Mouse (Mus musculus) hindbrain, embryonic 11.5 days (tissue): Measurements from ENCODE around the gene Selenos. TPM values are rescaled to one million over a fixed set of nuclear protein-coding genes. Genes with fewer than 3 reads are reported as not detected.

Experiments used
- ATAC-seq: fragments of 200-750 bp; cut with Nextera tagmentation; 2 replicates; pipeline ENCODE4 v1.8.0; 2017; ENCODE audit warnings: mild to moderate bottlenecking, moderate TSS enrichment, moderate library complexity; ENCODE audit not compliant: low FRiP score
- DNase-seq: peaks from one replicate; pipeline ENCODE4 v3.0.0-alpha.2; 2015; ENCODE audit warnings: low spot score
- H3K27ac ChIP-seq: fragments of 300-500 bp; sonication (generic); 2 replicates; pipeline ENCODE4 v1.5.1; 2014; ENCODE audit warnings: mild to moderate bottlenecking, low read depth, low read length
- H3K27me3 ChIP-seq: fragments of 300-500 bp; sonication (generic); 2 replicates; pipeline ENCODE4 v1.6.1; 2014; ENCODE audit warnings: mild to moderate bottlenecking, low read length, moderate library complexity, mixed read lengths; ENCODE audit not compliant: control insufficient read depth, insufficient read depth
- H3K36me3 ChIP-seq: fragments of 300-500 bp; sonication (generic); 2 replicates; pipeline ENCODE4 v1.6.1; 2014; ENCODE audit warnings: mild to moderate bottlenecking, low read length, moderate library complexity, mixed read lengths; ENCODE audit not compliant: control insufficient read depth, insufficient read depth
- H3K4me1 ChIP-seq: fragments of 300-500 bp; sonication (generic); replicated peaks from 2 replicates; pipeline ENCODE4 v1.6.1; 2014; ENCODE audit warnings: low read length, mixed read lengths; ENCODE audit not compliant: control insufficient read depth, insufficient read depth
- H3K4me2 ChIP-seq: fragments of 300-500 bp; sonication (generic); replicated peaks from 2 replicates; pipeline ENCODE4 v1.6.1; 2014; ENCODE audit warnings: mild to moderate bottlenecking, low read depth, low read length
- H3K4me3 ChIP-seq: fragments of 300-500 bp; sonication (generic); 2 replicates; pipeline ENCODE4 v1.5.1; 2014; ENCODE audit warnings: low read depth, low read length
- H3K9ac ChIP-seq: fragments of 300-500 bp; sonication (generic); 2 replicates; pipeline ENCODE4 v1.6.1; 2014; ENCODE audit warnings: low read depth, low read length
- H3K9me3 ChIP-seq: fragments of 300-500 bp; sonication (generic); 2 replicates; pipeline ENCODE4 v1.6.1; 2016; ENCODE audit warnings: low read length; ENCODE audit not compliant: control insufficient read depth
- WGBS: fragments of 180-500 bp; shearing (Covaris S2); extraction: QIAGEN DNeasy Blood & Tissue Kit; methylation state at CpG from one replicate; pipeline ENCODE4 v1.1.7; 2014; 5-methylcytosine and 5-hydroxymethylcytosine counted together
- polyA plus RNA-seq: library from polyadenylated mRNA; unstranded; fragments of >200 nt; fragmentation: Nextera tagmentation; extraction: Ambion mirVana; gene quantifications from 2 replicates; pipeline ENCODE4 v1.2.1, GENCODE M21; 2014

Gene Selenos
- polyA plus RNA-seq, 1 experiment from 2014 or later, result 88.2 TPM

DNA sequence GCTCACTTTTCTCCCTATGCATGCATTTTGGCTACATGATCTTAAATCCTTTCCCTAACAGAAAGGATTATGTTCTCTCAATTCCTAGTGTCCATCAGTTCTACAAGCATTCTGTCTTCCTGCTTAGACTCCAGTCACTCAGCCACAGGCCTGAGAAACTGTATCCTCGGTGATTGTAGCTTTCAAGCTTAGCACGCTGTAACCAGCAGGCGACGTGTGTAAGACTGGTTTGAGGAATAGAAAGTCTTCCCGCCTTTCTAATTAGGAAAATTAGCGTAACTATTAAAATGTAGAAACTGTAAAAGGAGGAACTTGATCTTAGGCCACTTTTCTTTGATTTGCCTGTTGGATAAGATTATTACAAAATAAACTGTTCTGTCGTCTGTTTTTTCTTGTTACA, 39.3 kb downstream of the Selenos start:
- Histone ChIP-seq H3K4me3 (no peak overlapping the region), H3K36me3 (no peaks in the 10 kb centered on the region), H3K9me3 (no peaks in the 10 kb centered on the region), H3K9ac (no peak overlapping the region), H3K27ac (no peak overlapping the region), H3K27me3 (no peaks in the 10 kb centered on the region), H3K4me1 (no peaks in the 10 kb centered on the region), H3K4me2 (no peak overlapping the region)
- WGBS, result 84% methylated on average over 7 of the region's 7 CpGs
- DNase-seq (no peak), ATAC-seq (no peak)

DNA sequence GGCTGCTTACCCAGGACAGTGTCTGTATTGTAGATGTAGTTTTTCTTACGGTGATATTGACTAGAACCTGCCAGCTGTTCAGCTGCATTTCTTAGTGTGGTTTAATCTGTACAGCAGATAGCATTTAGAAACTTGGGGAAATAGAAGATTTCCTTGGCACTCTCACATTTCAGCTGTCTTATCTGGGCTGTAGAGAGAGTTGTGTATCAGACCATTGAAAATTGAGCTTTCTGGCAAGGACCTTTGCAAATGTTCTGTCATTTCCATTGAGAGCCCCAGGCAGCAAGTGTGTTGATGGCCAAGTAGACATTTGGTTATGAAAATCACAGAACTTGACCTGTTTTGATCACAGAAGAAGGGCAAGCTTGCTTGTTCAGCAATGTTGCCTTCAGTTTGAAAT, 40.7 kb downstream of the Selenos start:
- WGBS, result 93% methylated on average over 1 of the region's 1 CpGs
- H3K36me3 ChIP-seq, result no peaks in the 10 kb centered on the region
- H3K4me3 ChIP-seq, result no peak overlapping the region
- ATAC-seq, result no peak
- DNase-seq, result no peak
- no peaks in the 10 kb centered on the region for H3K9me3 ChIP-seq
- no peak overlapping the region for H3K27ac ChIP-seq
- no peak overlapping the region for H3K4me2 ChIP-seq
- no peak overlapping the region for H3K9ac ChIP-seq
- H3K4me1 ChIP-seq, result no peaks in the 10 kb centered on the region
- no peaks in the 10 kb centered on the region for H3K27me3 ChIP-seq

DNA sequence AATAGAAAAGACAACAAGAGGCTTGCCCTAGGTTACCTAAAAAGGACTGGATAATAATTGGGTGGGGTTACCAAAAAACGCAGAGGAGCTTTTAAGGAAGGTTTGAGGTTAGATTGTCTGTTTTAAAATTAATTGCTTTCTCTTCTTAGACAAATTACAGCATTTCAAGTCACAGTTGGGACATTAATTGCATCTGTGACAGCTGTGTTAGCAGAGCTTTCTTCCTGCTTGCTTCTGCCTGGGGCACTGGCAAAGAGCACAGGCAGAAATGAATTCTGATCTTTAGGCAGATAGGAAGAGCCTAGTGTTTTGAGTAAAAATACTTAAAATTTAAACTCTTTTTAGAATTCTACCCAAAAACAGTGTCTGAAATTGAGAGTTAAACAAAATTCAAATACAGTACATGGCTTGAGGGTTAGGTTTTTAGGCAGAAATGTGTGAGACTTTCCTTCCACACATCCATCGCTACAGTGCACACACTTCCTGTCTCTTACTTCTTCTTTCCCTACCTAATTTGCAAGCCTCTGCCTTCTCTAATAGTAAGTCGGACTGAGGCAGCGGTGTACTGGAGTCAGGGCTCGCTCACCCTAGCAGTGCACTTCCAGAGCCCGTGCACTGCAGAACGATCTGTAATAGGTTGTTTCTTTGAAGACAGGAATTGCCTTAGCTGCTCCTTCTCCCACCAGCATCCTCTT, 41.4 kb downstream of the Selenos start:
- DNase-seq, result no peak
- WGBS, result 71% methylated on average over 7 of the region's 7 CpGs

DNA sequence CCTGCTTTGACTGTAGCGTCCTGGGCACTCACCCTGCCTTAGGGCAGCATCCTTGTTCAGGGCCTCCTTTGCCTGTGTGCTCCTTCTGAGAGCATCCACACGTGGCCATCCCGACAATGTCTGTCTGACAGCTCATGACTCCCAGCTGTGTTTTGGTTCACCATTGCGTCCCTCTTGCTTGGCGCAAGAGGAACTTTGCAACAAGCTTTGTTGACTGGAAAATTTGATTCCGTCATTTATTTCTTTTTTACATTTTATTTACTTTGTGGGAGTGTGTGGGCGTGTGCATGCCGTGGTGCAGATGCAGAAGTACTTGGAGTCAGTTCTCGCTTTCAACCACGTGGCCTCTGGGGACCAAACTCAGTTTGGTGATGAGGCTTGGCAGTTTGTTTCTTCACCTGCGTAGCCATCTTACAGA, 45.1 kb downstream of the Selenos start:
- 81% methylated on average over 11 of the region's 11 CpGs for WGBS
- Histone ChIP-seq H3K9ac (no peak overlapping the region), H3K9me3 (no peaks in the 10 kb centered on the region), H3K27ac (no peak overlapping the region), H3K27me3 (no peaks in the 10 kb centered on the region), H3K4me2 (no peak overlapping the region), H3K4me1 (no peaks in the 10 kb centered on the region), H3K36me3 (peaks cover 6% of the 10 kb centered on the region; the same call in 1 of the 2 replicates), H3K4me3 (no peak overlapping the region)
- DNase-seq (no peak), ATAC-seq (no peak)

More for the DNA sequence above, 41.4 kb downstream of the Selenos start:
- Histone ChIP-seq H3K9me3 (no peaks in the 10 kb centered on the region), H3K4me3 (no peak overlapping the region), H3K36me3 (peaks cover 6% of the 10 kb centered on the region; the same call in 1 of the 2 replicates), H3K4me2 (no peak overlapping the region), H3K9ac (no peak overlapping the region), H3K27me3 (no peaks in the 10 kb centered on the region), H3K27ac (no peak overlapping the region), H3K4me1 (no peaks in the 10 kb centered on the region)
- no peak for ATAC-seq

DNA sequence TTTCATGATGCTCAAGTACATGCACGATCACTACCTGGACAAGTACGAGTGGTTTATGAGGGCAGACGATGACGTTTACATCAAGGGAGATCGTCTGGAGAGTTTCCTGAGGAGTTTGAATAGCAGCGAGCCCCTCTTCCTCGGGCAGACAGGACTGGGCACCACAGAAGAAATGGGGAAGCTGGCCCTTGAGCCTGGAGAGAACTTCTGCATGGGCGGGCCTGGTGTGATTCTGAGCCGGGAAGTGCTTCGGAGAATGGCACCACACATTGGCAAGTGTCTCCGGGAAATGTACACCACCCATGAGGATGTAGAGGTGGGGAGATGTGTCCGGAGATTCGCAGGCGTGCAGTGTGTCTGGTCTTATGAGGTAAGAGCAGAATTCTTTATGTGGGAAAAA, 45.9 kb downstream of the Selenos start:
- DNase-seq (no peak), ATAC-seq (no peak)
- no peak overlapping the region for H3K4me2 ChIP-seq
- peaks cover 7% of the 10 kb centered on the region; the same call in 1 of the 2 replicates for H3K36me3 ChIP-seq
- H3K27me3 ChIP-seq, result no peaks in the 10 kb centered on the region
- no peak overlapping the region for H3K4me3 ChIP-seq
- no peak overlapping the region for H3K9ac ChIP-seq
- no peaks in the 10 kb centered on the region for H3K9me3 ChIP-seq
- H3K4me1 ChIP-seq, result no peaks in the 10 kb centered on the region
- no peak overlapping the region for H3K27ac ChIP-seq
- 95% methylated on average over 14 of the region's 14 CpGs for WGBS

DNA sequence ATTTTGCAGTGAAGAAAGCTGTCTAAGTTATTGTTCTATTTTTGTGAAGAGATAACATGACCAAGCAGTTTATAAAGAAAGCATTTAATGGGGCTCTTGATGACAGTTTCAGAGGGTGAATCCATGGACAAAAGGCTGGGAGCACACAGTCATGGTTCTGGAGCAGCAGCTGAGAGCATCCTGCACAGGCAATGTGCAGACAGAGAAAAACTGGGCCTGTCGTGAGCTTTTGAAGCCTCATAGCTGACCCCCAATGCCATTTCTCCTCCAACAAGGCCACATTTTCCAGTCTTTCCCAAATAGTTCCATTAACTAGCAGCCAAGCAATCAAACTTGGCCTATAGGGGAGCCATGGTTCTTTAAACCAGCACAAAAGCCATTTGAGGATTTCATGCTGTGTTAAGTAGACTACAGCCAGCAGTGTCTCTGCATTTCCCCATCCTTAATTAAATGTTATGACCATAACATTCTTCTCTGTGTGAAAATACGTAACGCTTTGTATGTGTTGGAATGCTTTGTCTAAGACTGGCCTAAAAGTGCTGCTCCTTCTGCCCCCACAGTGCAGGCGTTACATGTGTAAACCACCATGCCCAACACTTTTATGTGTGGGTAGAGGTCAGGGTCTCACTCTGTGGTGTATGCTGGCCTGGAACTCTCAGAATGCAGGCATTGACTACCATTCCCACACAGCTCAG, 48.6 kb downstream of the Selenos start:
- H3K27ac ChIP-seq, result no peak overlapping the region
- no peaks in the 10 kb centered on the region for H3K9me3 ChIP-seq
- 54% methylated on average over 4 of the region's 4 CpGs for WGBS
- H3K9ac ChIP-seq, result no peak overlapping the region
- H3K4me1 ChIP-seq, result no peaks in the 10 kb centered on the region
- peak; percentile 20 for DNase-seq
- peaks cover 11% of the 10 kb centered on the region; the same call in 1 of the 2 replicates for H3K36me3 ChIP-seq
- no peak overlapping the region for H3K4me2 ChIP-seq
- no peaks in the 10 kb centered on the region for H3K27me3 ChIP-seq
- peak; percentile 57 for ATAC-seq
- H3K4me3 ChIP-seq, result no peak overlapping the region

DNA sequence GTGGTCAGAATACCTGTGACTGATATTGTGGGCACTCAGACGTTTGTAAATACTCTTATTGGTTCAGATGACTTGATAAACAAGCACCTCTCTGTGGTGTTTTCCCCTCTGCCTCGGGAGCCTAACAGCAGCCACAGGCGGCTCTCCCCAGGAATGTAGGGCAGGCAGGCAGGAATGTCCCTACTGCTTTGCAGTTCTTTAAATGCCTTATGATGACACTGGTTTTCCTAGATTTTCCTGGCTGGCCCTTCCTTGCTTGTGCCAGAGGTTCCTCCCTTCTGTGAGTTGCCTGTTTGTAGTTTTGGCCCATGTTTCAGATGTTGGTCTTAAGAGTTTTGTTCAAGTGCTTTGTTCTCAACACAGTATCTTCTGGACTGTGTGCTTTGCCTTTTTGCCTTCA, 49.4 kb downstream of the Selenos start:
- H3K4me3 ChIP-seq, result no peak overlapping the region
- H3K9ac ChIP-seq, result no peak overlapping the region
- no peaks in the 10 kb centered on the region for H3K4me1 ChIP-seq
- no peak overlapping the region for H3K4me2 ChIP-seq
- peaks cover 11% of the 10 kb centered on the region; the same call in 1 of the 2 replicates for H3K36me3 ChIP-seq
- DNase-seq (no peak), ATAC-seq (no peak)
- 58% methylated on average over 3 of the region's 3 CpGs for WGBS
- no peak overlapping the region for H3K27ac ChIP-seq
- H3K9me3 ChIP-seq, result no peaks in the 10 kb centered on the region
- H3K27me3 ChIP-seq, result no peaks in the 10 kb centered on the region

DNA sequence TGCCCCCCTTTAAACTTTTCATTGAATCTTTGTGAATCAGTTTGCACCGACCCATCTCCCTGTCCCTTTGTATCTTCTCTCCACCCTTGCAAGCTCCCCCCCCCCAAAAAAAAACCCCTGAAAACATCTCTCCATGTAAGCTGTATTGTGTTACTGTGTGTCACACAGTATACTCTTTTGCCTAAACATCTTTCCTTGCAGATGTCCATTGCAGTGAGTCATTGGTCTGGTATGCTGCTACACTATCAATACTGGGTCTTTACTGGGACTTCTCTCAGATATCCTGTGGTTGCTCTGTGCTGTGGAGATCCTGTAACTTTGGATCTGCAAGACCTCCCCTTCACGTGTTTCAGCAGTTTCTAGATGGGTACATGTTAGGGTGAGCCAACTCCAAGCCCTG, 50.8 kb downstream of the Selenos start:
- 90% methylated on average over 2 of the region's 2 CpGs for WGBS
- H3K27me3 ChIP-seq, result no peaks in the 10 kb centered on the region
- no peak overlapping the region for H3K9ac ChIP-seq
- ATAC-seq, result no peak
- H3K36me3 ChIP-seq, result peaks cover 11% of the 10 kb centered on the region; the same call in 1 of the 2 replicates
- DNase-seq, result no peak
- no peak overlapping the region for H3K27ac ChIP-seq
- no peaks in the 10 kb centered on the region for H3K9me3 ChIP-seq
- no peak overlapping the region for H3K4me2 ChIP-seq
- no peak overlapping the region for H3K4me3 ChIP-seq
- H3K4me1 ChIP-seq, result no peaks in the 10 kb centered on the region
